Mouse (Mus musculus) macrophage (primary cell): ENCODE measurements around the gene Vav2. TPM values are rescaled to one million over a fixed set of nuclear protein-coding genes. Genes with fewer than 3 reads are reported as not detected.
A peak's percentile ranks its signal among the peaks of the same experiment; 100 is the strongest.

Experiments
- H3K27ac ChIP-seq: fragments of 350-480 bp; formaldehyde crosslinking; 2 replicates; pipeline ENCODE4 v1.9.0; 2021
- H3K36me3 ChIP-seq: fragments of 350-480 bp; formaldehyde crosslinking; 2 replicates; pipeline ENCODE4 v1.9.0; 2021; ENCODE audit errors: inconsistent target
- H3K4me3 ChIP-seq: fragments of 350-480 bp; formaldehyde crosslinking; 2 replicates; pipeline ENCODE4 v1.9.0; 2021; ENCODE audit errors: inconsistent target
- H3K79me2 ChIP-seq: fragments of 350-480 bp; formaldehyde crosslinking; 2 replicates; pipeline ENCODE4 v1.9.0; 2021; ENCODE audit errors: inconsistent target
- WGBS: methylation state at CpG from one replicate; pipeline ENCODE4 v1.1.7; 2026; ENCODE audit warnings: inconsistent platforms; ENCODE audit not compliant: missing documents; 5-methylcytosine and 5-hydroxymethylcytosine counted together
- polyA plus RNA-seq: library from polyadenylated mRNA; stranded (reverse); fragments of 250-400 nt; gene quantifications from 3 replicates; pipeline ENCODE4 v1.2.4, GENCODE M21; 2018; ENCODE audit warnings: inconsistent platforms

Vav2 gene
- polyA plus RNA-seq, 1 experiment from 2014 or later = 24.0 TPM

GRCm38 (mm10) chr2:27408194-27408593 lies 18.6 kb downstream of the Vav2 start:
- Histone ChIP-seq H3K27ac (no peak overlapping the region), H3K79me2 (peaks cover 93% of the 10 kb centered on the region; the same call in 1 of the 2 replicates), H3K36me3 (no peaks in the 10 kb centered on the region), H3K4me3 (no peak overlapping the region)
- WGBS = 94% methylated on average over 2 of the region's 3 CpGs

GRCm38 (mm10) chr2:27406928-27407327 lies 19.9 kb downstream of the Vav2 start:
- H3K79me2 ChIP-seq = peaks cover 92% of the 10 kb centered on the region; the same call in 1 of the 2 replicates
- no peaks in the 10 kb centered on the region for H3K36me3 ChIP-seq
- no peak overlapping the region for H3K4me3 ChIP-seq
- no peak overlapping the region for H3K27ac ChIP-seq
- WGBS = 74% methylated on average over 5 of the region's 5 CpGs

DNA sequence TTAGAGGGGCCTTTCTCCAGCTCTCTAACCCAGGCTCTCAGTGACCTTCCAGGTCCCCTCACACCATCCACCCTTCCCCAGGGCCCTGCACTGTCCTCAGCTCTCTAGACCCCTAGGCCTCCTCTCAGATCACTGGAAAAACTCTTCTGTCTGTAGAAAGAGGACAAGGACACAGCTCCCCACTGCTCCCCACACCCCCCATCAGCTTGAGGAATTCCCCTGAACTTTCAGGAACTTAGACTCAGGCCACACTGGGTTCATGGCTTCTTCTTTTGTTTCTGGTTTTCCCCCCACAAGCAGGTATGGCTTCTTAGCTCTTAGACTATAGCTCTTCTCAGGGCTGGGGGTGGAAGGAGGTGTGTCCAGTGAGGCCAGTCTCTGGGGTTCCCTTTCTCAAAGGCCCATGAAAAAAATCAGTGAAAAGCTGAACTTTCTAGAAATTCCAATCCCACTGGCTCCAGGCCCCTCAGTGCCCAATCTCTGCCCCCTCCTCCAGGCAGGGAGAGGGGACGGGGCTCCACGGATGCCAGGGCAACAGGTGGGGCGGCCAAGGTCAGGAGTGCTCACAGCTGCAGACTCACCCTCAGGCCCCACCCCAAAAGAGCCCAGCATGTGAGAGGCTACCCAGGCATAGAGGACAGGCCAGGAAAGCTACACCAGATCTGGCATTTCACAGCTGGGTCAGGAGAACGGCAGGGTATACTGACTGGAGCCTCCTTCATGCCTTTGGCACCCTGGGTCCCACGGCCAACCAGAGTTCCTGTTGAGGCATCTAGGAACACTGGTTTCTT lies 21.5 kb downstream of the Vav2 start:
- peak overlapping the region; percentile 15; the same call in 1 of the 2 replicates for H3K27ac ChIP-seq
- H3K36me3 ChIP-seq = no peaks in the 10 kb centered on the region
- WGBS = 76% methylated on average over 5 of the region's 5 CpGs
- peaks cover 75% of the 10 kb centered on the region; the same call in 1 of the 2 replicates for H3K79me2 ChIP-seq
- no peak overlapping the region for H3K4me3 ChIP-seq

DNA sequence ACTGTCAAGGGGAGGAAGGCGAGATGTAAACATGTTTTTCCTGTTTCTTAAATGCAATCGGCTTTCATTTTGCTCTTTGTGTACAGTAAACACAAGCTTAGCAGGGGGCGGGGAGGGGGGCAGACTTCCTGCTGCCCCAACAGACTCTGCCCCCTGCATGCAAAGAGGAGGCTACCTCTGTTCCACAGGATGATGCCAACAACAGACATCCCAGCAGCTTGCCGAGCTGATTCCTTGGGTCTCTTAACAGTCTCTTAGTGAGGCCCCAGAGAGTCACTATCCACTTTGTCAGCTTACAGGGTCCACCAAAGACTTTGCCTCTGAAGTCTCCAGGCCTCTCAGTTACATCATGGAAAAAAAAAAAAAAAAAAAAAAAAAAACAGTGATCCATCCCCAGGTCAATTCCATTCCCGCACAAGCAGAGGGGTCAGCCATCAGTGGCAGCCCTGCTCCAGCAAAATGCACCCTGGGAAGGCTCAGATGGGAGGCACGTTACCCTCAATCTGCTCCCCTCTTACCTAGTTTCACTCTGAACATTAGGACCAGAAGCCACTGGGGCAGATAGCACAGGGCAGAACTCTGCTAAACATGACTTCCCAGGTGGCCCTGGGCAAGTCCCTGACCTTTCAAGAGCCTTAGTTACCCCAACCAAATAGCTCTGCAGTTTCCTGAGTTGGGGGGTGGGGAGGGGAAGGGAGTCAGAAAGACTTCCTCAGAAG lies 22.3 kb downstream of the Vav2 start:
- 80% methylated on average over 6 of the region's 6 CpGs for WGBS
- peak overlapping the region; percentile 15; the same call in 1 of the 2 replicates for H3K27ac ChIP-seq
- H3K36me3 ChIP-seq = no peaks in the 10 kb centered on the region
- H3K79me2 ChIP-seq = peaks cover 73% of the 10 kb centered on the region; the same call in 1 of the 2 replicates
- no peak overlapping the region for H3K4me3 ChIP-seq

GRCm38 (mm10) chr2:27401544-27401943 lies 25.3 kb downstream of the Vav2 start:
- Histone ChIP-seq H3K36me3 (no peaks in the 10 kb centered on the region), H3K79me2 (peaks cover 72% of the 10 kb centered on the region; the same call in 1 of the 2 replicates), H3K27ac (no peak overlapping the region), H3K4me3 (no peak overlapping the region)
- WGBS = 53% methylated on average over 2 of the region's 2 CpGs

DNA sequence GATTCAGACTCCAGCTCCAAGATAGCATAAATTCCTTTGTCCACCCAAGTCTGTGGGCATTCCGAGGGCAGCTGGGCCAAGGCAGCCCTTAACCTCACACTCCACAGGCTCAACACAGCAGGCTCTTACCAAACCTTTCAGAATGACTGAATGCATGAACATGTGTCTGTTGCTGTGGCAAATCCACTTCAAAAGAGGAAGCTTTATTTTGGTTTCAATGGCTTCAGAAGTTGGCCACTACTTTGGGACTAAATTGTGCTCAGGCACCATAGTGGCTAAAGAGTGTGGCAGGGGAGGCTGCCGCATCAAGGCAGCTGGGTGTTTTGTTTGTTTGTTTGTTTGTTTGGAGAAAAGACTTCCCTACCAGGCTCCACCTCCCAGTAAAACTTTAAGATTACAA lies 26.8 kb downstream of the Vav2 start:
- no peak overlapping the region for H3K27ac ChIP-seq
- 78% methylated on average over 2 of the region's 2 CpGs for WGBS

GRCm38 (mm10) chr2:27396656-27397440 lies 30.0 kb downstream of the Vav2 start:
- 95% methylated on average over 17 of the region's 17 CpGs for WGBS
- Histone ChIP-seq H3K4me3 (no peak overlapping the region), H3K27ac (no peak overlapping the region), H3K36me3 (no peaks in the 10 kb centered on the region), H3K79me2 (peaks cover 79% of the 10 kb centered on the region; the same call in 1 of the 2 replicates)

More for the DNA sequence above, 26.8 kb downstream of the Vav2 start:
- Histone ChIP-seq H3K4me3 (no peak overlapping the region), H3K79me2 (peaks cover 76% of the 10 kb centered on the region; the same call in 1 of the 2 replicates), H3K36me3 (no peaks in the 10 kb centered on the region)

- no peak overlapping the region for H3K4me3 ChIP-seq
Measured at GRCm38 (mm10) chr2:27394158-27394832, 32.5 kb downstream of the Vav2 start.

DNA sequence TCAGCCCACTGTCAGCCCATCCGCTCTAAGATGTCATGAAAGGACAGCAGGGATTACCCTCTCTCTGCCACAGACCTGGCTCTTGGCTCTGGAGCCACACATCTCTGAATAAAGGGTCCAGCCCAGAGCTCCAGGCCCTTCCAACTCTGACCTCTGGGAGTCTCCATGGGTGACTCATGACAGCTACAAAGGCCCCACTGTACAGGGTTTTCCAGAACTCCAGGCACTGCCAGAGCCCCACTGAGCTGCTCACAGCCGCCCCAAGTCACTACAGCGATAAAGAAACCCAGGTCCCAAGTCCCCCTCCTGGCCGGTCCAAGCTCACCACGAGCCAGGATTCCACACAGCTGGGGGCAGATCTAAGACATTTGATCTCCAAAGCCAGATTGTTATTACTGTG lies 34.6 kb downstream of the Vav2 start:
- WGBS = 92% methylated on average over 5 of the region's 5 CpGs
- no peak overlapping the region for H3K4me3 ChIP-seq
- H3K36me3 ChIP-seq = no peaks in the 10 kb centered on the region
- no peak overlapping the region for H3K27ac ChIP-seq
- H3K79me2 ChIP-seq = peaks cover 85% of the 10 kb centered on the region; the same call in 1 of the 2 replicates

More at GRCm38 (mm10) chr2:27394158-27394832, 32.5 kb downstream of the Vav2 start:
- Histone ChIP-seq H3K36me3 (no peaks in the 10 kb centered on the region), H3K27ac (no peak overlapping the region), H3K79me2 (peaks cover 95% of the 10 kb centered on the region; the same call in 1 of the 2 replicates)
- 92% methylated on average over 9 of the region's 10 CpGs for WGBS

DNA sequence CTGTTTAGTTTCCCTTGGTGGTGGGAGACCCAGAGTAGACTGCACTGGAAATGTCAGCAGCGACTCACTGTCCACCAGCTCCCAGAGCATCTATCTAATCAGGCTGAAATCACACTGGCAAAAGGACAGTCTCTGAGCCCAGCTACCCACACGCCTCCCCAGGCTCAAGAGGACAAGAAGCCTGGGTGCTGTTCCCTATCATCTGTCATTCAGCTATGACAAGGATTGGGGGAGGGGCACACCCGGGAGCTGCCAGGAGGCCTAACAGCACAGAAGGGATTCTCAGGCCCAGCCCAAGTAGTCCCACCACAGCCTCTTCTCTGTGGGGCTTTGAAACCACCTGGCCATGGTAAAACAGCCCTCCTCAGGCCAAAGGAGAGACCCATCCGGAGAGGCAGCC lies 36.1 kb downstream of the Vav2 start:
- H3K36me3 ChIP-seq = no peaks in the 10 kb centered on the region
- WGBS = 91% methylated on average over 4 of the region's 4 CpGs
- H3K27ac ChIP-seq = no peak overlapping the region

DNA sequence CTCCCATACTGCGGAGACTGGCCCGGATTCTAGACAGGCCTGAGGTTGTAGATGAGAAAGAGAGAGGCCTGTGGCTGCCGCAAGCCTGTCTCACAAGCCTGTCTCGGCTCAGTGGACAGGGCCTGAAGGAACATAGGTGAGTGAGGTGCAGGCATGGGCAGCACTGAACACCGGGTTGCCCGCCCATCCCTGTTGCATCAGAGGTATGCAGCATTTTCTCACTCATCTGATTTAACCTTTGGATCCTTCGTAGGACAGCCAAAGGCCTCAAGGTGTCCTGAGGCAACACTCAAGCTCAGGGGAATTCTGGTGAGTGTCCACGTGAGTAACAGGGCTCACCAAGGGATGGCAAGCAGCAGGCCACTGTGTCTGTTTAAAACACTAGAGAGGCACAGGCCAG lies 36.5 kb downstream of the Vav2 start:
- 93% methylated on average over 8 of the region's 8 CpGs for WGBS

More for the DNA sequence above, 36.1 kb downstream of the Vav2 start:
- H3K4me3 ChIP-seq = no peak overlapping the region
- H3K79me2 ChIP-seq = peaks cover 70% of the 10 kb centered on the region; the same call in 1 of the 2 replicates

GRCm38 (mm10) chr2:27389272-27390162 lies 37.3 kb downstream of the Vav2 start:
- Histone ChIP-seq H3K27ac (no peak overlapping the region), H3K36me3 (peaks cover 8% of the 10 kb centered on the region; the same call in 1 of the 2 replicates), H3K4me3 (no peak overlapping the region), H3K79me2 (peaks cover 57% of the 10 kb centered on the region; the same call in 1 of the 2 replicates)
- 96% methylated on average over 12 of the region's 14 CpGs for WGBS

More for the DNA sequence above, 36.5 kb downstream of the Vav2 start:
- H3K27ac ChIP-seq = no peak overlapping the region
- H3K79me2 ChIP-seq = peaks cover 65% of the 10 kb centered on the region; the same call in 1 of the 2 replicates
- peaks cover 4% of the 10 kb centered on the region; the same call in 1 of the 2 replicates for H3K36me3 ChIP-seq
- no peak overlapping the region for H3K4me3 ChIP-seq

GRCm38 (mm10) chr2:27387209-27387608 lies 39.6 kb downstream of the Vav2 start:
- Histone ChIP-seq H3K27ac (no peak overlapping the region), H3K36me3 (peaks cover 8% of the 10 kb centered on the region; the same call in 1 of the 2 replicates), H3K4me3 (no peak overlapping the region), H3K79me2 (peaks cover 37% of the 10 kb centered on the region; the same call in 1 of the 2 replicates)
- 100% methylated on average over 1 of the region's 1 CpGs for WGBS
